Mouse (Mus musculus) kidney, postnatal 10 days (tissue): ENCODE results near the gene Aff3.

Experiments
- DNase-seq: peaks from one replicate; pipeline ENCODE4 v3.0.0; 2021; ENCODE audit warnings: mixed read lengths

Gene Aff3

GRCm38 (mm10) chr1:38310076-38310475 is 354.7 kb downstream of the Aff3 start:
- DNase-seq: no peak

DNA sequence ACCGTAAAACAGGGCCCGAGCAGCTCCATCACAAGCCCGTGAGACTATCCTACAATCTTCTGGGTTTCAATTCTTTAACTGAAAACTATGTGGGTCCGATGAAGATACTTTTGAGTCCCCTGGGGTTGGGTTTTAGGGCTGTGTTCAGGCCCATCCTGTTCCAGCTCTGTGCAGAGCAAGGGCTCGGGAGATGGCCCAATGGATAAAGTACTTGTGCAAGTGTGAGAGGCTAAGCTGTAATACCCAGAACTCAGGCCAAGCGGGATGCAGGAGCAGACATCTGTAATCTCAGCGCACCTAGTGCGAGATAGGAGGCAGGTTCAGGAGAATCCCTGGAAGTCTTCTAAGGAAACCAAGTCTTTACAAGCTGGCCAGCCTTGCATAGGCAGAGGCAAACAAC is 355.4 kb downstream of the Aff3 start:
- no peak for DNase-seq

- DNase-seq: no peak
Measured at GRCm38 (mm10) chr1:38308705-38308996, 356.1 kb downstream of the Aff3 start.

DNA sequence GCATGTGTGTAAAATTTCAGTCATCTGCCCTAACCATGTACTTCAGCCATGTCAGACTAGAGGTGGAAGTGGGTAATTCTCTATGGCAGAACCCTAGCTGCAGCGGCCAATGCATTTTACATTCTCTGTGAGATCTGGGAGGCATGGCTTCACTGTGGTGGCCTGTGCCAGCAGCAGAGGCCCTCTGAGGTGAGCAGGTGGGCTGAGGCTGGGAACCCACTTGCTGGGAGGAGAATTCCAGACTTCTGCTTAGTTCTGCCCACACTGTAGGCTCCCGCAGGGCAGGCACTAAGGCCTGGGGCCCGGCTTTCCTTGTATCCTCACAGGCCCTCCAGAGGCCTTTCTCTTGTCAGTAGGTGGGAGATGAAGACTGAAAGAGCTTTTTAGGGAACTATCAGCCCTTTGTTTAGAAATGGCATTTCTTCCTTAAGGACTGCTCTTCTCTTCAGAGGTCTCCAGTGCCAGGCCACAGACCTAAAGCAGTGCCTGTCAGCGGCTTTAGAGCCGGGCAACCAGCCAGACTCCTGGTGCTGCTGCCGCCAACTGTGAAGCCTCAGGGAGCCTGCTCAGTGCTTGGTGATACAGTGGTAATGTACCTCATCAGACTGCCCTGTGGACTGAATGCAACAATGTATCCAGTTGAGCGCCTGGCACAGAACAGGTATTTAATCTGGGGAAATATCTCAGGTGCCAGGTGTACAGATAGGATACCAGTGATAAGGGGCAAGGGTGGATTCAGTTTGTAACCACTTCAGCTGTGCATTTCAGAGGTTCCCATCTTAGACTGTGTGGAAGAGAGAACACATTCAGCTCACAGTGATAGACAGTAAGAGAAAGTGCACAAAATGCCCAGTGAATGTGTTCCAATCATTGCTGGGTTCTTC is 356.7 kb downstream of the Aff3 start:
- DNase-seq: peak; percentile 65

GRCm38 (mm10) chr1:38307234-38307633 is 357.5 kb downstream of the Aff3 start:
- DNase-seq: no peak

DNA sequence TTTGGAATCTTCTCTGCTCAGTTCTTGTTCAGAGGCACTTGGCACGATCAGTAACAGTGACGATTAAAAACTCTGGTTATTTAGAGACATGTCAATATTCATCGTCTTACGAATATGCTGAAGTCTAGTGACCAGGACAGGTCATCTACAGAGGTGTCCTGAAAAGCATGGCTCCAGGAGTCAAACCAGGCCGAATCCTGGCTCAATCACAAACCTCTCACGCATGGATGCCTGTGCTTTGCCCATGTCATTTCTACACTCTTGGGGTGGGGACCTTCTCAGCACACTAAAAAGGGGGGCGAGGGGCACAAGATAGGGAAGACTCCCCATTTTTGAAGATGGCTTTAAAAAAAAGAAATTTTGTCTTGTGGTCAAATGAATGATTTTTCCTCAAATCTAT is 358.6 kb downstream of the Aff3 start:
- DNase-seq: no peak

GRCm38 (mm10) chr1:38304376-38304775 is 360.4 kb downstream of the Aff3 start:
- no peak for DNase-seq

GRCm38 (mm10) chr1:38298291-38298690 is 366.5 kb downstream of the Aff3 start:
- DNase-seq: no peak

- no peak for DNase-seq
Measured at GRCm38 (mm10) chr1:38294906-38295305, 369.8 kb downstream of the Aff3 start.

DNA sequence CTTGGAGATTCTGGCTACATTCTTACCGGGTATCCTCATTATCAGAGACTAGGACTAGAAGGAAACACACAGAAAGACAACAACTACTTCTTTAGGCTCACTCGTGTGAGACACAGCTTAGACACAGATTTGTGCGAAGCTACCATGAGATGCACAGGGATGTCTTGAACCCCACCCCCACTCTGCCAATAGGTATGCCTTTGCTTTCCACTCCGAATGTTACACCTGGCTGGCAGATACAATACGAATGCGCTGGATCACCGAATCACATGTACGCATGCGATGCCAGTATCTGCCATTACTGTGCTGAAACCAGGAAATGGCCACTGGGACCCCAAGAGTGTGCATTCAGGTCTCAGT is 370.4 kb downstream of the Aff3 start:
- DNase-seq: no peak

GRCm38 (mm10) chr1:38293671-38294335 is 371.0 kb downstream of the Aff3 start:
- no peak for DNase-seq

- no peak for DNase-seq
Measured at GRCm38 (mm10) chr1:38292851-38293250, 371.9 kb downstream of the Aff3 start.

DNA sequence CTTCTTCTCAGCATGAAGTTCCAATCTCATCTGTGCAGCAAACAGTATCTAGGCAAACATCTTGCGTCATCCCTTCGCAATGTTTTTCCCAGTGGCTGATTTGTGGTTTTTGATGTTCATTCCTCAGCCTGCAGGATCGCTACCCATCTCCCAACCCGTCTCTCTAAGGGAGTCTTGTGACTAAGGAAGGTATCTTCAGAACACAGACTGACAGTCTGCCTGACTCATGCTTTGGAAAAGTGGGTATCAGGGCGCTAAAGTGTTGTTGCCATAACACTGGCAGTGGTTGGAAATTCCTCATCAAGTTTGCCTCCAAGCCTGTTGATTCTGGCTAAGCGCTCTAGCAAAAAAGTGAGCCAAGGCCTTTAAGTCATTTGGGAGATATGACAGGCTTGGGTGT is 372.8 kb downstream of the Aff3 start:
- DNase-seq: no peak

DNA sequence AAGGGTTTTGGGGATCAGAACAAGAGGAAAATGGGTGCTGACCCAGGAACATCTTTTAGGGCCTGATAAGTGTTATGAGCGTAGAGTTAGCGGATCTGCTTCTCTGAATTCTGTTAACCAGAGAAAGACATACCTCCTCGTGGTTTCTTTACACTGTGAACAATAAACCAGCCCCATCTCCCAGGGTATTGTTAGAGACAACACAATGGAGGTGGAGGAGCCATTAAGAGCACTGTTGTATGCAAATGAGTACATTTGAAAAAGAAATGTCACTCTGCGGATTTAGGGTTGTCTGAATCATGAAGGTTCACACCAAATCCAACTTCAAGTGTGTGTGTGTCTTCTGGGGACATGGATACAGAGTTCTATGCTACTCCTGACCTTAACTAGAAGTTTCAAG is 373.3 kb downstream of the Aff3 start:
- DNase-seq: no peak

- DNase-seq: no peak
Measured at GRCm38 (mm10) chr1:38290881-38291280, 373.9 kb downstream of the Aff3 start.

DNA sequence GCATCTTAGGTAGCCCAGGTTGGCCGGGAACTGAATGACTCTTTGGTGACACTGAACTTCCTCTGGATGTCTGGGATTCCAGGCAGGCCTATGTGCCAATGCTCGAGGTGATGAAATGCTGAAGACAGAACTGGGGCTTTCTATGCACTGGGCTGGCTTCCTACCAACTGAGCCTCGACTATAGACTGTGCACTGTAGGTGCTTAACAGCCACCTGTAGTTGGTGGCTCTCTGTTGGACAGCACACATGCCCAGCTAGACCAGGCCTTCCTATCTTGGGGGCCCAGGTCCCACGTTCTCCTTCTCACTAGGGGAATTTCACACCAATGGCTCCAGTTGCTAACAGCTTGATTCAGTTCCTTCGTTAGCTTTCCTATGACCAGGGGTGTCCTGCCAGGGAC is 374.9 kb downstream of the Aff3 start:
- DNase-seq: no peak

DNA sequence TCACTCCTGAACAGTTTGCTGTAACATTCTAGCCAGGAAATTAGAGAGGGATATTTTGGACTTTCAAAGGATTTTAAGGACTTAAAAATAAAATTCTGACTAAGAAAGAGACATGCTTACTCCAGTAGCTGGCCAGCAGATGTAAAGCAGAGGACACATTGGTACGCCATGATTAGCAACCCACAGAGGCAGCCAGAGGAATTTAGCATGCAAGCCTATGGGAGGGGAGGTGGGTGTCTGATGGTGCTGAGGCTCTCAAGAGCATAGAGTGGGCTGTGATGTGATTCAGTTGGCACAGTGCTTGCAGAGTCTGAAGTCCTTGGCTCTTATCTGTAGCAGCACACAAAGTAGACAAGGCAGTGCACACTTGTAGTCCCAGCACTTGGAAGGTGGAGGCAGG is 376.0 kb downstream of the Aff3 start:
- DNase-seq: no peak

- DNase-seq: no peak
Measured at GRCm38 (mm10) chr1:38286551-38286950, 378.2 kb downstream of the Aff3 start.

DNA sequence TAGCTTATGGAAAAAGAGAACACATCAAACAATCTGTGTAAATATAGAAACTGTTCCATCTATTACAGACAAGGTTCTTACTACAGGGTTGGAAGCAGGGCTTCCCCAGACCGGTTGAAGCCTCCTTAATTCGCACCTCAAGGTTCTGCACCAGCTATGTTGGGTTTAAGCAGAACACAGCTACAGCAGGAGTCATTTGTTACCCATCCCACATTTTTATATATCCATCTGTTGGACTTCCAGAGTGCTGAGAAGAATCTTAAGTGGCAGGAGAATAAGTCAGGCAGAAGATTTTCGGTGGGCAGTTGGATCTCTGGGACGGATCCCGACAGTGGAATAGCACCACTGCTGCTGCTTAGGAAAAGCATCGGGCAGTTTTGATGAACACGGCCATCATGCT is 384.2 kb downstream of the Aff3 start:
- no peak for DNase-seq

DNA sequence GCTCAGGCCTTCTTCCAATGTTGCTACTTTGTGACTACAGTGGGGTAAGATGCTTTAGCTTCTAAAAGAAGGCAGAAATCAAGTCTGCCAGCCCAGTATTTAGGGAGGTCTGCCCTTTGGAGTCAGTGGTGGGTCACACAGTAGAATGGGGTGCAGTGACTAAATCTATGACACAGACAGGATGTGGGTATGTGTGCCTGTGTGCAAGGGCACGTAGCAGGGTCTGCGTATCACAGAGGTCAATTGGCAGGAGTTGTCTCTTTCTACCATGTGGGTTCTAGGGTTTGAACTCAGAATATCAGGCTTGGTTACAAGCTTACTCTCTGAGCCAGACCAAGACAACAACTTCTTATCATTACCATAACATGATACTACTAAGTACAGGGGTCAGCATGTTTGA is 393.4 kb downstream of the Aff3 start:
- DNase-seq: no peak

GRCm38 (mm10) chr1:38268246-38269042 is 396.3 kb downstream of the Aff3 start:
- DNase-seq: peak; percentile 26

GRCm38 (mm10) chr1:38263251-38263650 is 401.5 kb downstream of the Aff3 start:
- DNase-seq: no peak

- DNase-seq: peak; percentile 31
Measured at GRCm38 (mm10) chr1:38262362-38263154, 402.2 kb downstream of the Aff3 start.
